Mouse (Mus musculus) monocyte, adult 2 months (primary cell): Measurements from ENCODE around the gene Gm32742.

Source experiments
- DNase-seq, 2 experiments: peaks; one replicate each; pipeline ENCODE4 v3.0.0; 2022; ENCODE audit warnings: low spot score in 2 of 2, low read depth in 1 of 2

Gm32742 gene

GRCm38 (mm10) chr9:51165312-51166180 lies at the start of gene Gm32742:
Gm32742 (minus strand) TSS chr9:51165517.
- no peak for DNase-seq

DNA sequence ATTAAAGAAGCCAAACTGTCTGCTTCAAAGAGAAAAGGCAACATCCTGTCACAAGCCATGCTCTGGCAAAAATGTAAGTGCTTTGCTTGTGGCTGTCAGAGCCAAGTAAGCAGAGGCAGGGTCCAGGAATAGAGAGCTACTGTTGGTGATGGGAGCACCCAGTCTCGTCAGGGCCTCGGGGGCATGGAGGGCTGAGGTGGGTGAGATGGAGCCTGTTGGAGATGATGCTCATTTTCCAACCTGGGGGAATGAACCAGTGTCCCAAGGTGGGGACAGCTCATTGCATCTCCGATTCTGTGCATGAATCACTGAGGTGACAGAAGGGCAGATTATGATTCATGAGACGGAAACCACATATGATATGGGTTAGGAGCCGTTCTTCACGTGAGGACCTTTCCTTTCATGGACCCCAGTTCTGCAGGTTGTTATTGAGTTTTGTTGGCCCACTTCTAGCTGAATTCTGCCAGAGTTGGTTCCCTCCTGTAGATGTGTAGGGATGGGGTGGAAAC lies 48.5 kb upstream of the Gm32742 start:
- no peak for DNase-seq

DNA sequence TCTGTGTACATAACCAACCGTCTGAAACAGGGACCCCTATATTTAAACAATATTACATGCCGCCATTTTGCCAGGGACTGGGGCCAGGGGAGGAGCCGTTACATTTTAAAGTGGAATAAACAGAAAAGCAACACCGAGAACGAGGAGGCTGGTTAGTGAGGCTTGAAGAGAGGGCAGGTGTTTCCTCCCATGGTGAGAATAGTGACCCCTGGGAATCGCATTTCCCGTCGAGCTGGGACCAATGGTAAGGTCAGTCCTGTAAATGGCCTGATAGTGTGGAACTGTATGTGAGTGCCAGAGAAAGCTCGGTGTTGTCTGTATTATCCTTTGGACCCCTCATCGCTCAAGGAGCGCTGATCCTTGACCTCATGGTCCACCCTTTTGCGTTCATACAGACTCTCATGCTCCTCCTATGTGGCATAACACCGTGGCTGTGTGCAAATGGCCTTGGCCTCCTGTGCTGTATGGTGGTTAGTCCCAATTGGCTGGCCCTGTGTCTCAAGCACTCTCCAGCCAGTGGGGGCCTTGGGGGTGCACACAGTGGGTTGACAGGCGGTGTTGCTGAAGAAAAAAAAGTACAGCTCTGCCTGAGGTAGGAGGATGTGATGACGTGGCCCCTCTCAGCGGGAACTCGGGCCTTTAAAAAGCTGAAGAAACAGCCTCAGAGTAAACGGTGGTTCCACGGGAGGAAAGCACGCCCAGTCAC lies 47.9 kb upstream of the Gm32742 start, which contains the start of gene Pou2af1:
Gene Pou2af1, plus strand, starts transcription at position 686 of the 706 bp plus-strand sequence.
- no peak for DNase-seq

GRCm38 (mm10) chr9:51211191-51211590 lies 45.9 kb upstream of the Gm32742 start:
- DNase-seq = no peak

GRCm38 (mm10) chr9:51208974-51209332 lies 43.6 kb upstream of the Gm32742 start:
- no peak for DNase-seq

DNA sequence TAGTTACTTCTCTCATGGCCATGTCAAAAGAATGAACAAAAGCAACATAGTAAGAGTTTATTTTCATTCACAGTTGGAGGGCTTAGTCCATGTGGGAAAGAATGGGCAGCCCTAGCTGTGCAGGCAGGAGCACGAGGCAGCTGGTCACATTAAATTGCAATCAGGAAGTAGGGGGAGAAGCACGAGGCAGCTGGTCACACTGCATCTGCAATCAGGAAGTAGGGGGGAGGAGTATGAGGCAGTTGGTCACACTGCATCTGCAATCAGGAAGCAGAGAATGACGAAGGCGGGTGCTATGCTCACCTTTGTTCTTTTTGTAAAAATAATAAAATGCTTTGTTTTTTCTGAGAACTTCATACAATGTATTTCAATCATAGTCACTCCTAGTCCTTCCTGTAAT lies 29.5 kb upstream of the Gm32742 start:
- DNase-seq = no peak

- no peak for DNase-seq
Measured at GRCm38 (mm10) chr9:51190655-51191054, 25.3 kb upstream of the Gm32742 start.

GRCm38 (mm10) chr9:51185871-51186270 lies 20.6 kb upstream of the Gm32742 start:
- no peak for DNase-seq

GRCm38 (mm10) chr9:51185386-51185785 lies 20.1 kb upstream of the Gm32742 start:
- DNase-seq = no peak

DNA sequence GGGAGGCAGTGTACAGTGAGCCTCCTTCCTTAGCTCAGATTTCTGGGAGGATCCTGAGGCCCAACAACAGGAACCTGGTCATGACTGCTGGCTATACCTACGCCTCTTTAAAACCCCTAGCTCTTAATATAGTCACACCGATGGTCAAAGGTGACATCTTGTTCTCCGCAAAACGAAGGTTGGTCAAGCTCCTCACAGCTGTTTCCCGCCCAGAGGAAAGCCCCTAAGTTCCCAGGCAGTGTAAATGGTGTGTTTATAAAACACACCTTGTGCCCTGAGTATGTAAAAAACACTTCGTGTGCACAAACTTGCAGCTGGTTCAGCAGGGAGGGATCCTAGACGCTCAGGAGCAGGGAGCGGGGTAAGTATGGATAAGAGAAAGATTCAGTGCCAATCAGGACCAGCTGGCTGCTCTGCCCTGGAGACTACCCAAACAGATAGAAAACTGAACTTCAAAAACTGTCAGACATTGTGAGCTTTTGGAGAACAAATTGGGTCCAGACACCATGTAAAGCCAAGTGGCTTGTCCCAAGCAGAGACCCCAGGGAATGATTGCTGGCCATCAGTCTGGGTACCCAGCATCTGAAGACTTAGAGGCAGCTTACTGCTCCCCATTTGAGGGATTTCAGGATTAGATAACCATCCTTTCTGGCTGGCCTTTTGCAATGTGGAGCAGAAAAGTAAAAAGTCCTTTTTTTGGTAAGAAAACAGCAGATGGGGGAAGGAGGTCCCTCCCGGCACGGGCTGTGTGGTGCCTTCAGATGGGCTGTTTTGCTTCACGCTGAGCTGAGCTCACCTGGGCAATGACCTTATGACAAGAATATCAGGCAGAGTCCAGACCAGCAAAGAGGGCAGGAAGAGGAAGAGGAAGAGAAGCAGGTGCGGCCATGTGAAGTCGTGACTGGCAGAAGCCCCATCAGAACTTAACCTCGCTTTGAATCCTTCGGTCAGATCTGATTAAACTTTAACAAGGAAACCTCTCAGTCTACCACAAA lies 17.7 kb upstream of the Gm32742 start:
- no peak for DNase-seq

DNA sequence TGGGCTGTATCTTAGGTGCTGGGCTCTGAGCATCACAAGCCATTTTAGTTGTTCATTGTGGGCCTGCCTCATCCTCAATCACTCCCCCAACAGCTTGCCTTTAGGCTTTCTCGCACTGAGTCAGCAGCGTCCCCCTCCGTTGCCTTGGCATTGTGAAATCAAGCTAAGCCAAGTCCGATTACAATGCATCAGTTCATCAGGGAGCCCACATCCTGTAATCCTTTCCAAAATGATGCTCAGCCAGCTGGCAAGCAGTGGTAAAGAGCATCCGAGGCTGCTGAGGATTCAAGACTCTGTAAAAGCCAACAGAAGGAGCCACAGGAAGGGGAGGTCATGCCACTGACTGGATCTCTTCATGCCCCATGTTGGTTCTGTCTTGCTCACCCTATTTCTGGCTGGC lies 15.3 kb upstream of the Gm32742 start:
- DNase-seq = no peak

DNA sequence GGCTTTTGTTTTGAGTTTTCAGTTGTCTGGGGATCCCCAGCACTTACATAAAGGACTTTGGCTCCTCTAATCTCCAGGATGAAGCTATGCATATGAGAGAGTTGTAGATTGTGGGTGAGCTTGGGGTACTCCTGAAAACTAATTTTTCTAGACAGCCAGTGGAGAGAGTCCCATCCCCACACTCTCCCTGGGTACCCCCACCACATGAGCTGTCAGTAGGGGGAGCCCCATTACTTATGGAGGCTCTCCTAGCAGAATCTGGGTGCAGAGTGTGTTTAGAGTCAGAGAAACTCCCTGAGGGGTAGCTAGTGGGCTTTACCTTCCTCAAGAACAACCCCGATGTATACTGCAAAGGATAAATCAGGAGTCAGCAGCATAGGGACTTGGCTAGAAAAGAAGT lies 13.0 kb upstream of the Gm32742 start:
- no peak for DNase-seq

DNA sequence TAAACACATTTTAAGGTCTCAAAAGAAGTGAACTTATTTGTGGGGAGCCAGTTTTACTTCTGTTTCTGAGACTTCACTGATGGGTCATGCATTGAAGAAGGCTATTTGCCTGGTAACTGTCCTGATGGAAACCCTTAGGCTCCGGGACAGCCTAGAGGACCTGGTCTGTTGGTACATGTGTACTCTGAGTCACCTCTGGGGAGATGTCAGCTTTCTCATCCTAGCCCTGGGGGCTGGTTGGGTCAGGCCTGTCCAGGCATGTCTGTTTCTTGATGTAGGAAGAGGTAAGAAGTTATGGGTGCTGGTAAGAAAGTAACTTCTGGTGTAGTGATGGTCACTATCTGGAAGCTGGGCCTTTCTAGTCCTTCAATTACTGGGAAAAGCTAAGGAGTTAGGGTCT lies 10.4 kb upstream of the Gm32742 start:
- DNase-seq = no peak

DNA sequence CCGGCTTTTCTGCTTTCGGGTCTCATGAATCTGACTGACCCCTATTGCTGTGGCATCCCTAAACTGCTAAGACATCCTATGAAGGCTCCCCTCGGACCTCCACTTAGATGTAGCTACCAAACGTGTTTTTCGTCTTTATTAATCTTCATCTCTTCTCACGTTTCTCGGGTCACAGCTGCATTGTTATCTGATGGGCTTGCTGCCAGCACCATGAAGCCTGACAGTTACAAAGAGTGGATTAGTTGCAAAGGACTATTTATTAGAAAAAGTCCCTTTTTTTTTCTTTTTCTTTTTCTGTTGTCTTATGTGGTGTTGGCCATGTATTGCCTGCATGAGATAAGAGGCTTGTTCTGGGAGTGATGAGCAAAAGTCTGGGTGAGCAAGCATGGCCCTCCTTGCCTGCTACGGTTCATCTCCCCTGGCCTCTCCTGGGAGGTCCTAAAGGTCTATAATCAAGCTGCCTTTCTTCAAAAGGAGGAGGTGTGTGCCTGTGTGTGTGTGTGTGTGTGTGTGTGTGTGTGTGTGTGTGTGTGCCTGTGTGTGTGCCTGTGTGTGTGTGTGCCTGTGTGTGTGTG lies 9.7 kb upstream of the Gm32742 start:
- no peak for DNase-seq

- no peak for DNase-seq
Measured at GRCm38 (mm10) chr9:51170298-51170697, 5.0 kb upstream of the Gm32742 start.

GRCm38 (mm10) chr9:51169133-51169532 lies 3.8 kb upstream of the Gm32742 start:
- no peak for DNase-seq

DNA sequence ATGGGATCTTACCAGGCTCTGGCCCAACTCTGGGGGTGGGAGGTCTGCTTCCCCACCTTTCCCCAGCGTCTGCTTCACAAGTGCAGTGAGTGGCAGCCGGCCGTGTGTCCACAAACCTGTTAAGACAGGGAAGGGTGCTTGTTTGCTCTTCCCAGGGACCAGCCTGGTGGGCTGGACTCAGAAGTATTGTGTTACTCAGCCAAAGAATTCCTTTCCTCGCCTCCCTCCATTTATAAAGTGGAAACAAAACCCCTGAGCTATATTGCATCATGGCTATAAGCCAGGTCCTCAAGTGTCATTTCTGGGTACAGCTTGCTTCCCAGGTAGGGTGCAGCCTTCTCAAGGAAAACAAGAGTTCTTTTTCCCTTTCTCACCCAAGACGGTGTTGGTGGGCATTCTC lies 3.4 kb upstream of the Gm32742 start:
- DNase-seq = no peak

DNA sequence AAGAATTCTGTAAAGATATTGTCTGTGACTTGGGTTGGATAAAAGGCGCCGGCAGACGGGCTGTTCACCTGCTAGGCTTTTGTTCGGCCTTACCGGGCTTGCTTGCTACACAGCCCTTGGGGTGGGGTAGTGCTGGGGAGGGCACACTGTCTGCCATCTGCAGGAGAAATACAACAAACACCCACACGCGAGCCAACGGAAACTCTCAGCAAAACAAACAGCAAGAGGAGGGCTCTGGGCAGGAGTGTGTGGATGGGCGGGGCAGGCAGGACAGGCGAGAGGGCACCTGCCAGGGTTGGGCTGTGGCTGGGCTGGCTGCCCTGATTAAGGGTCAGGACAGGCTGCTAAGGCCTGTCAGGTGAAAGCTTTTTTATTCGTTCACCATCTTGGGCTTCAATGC lies 2.6 kb upstream of the Gm32742 start:
- DNase-seq = no peak

GRCm38 (mm10) chr9:51163989-51164388 lies 1.3 kb downstream of the Gm32742 start:
- DNase-seq = no peak

- DNase-seq = peak in 1 of 2 experiments; percentile 24
Measured at GRCm38 (mm10) chr9:51161771-51162388, 3.4 kb downstream of the Gm32742 start.
